Mouse (Mus musculus): ENCODE results near the gene Armt1.

GRCm38 (mm10) chr10:4435416-4435815 is 3.1 kb downstream of the Armt1 start:
- no peak for TF ChIP-seq POLR2A (IDR thresholded peaks at IDR 0.05; ENCODE audit: low read depth, low read length)
- no peak for TF ChIP-seq CTCF (IDR thresholded peaks at IDR 0.05; ENCODE audit: extremely low read depth, insufficient read length, insufficient replicate concordance, low read depth, low read length)

Measured in small intestine, adult 2 months (tissue).